Mouse (Mus musculus) megakaryocyte-erythroid progenitor cell, adult 5-6 weeks (primary cell): ENCODE results near the gene Ppfia3. TPM values are rescaled to one million over a fixed set of nuclear protein-coding genes. Genes with fewer than 3 reads are reported as not detected.
A peak's percentile ranks its signal among the peaks of the same experiment; 100 is the strongest.

Experiments used
- ATAC-seq: replicated peaks from 2 replicates; pipeline ENCODE4 v1.8.0; 2016; ENCODE audit warnings: mild to moderate bottlenecking, inconsistent platforms; ENCODE audit not compliant: severe bottlenecking, poor library complexity, low FRiP score, low TSS enrichment
- total RNA-seq, 2 experiments: library from RNA; stranded (forward) in 1 of 2; stranded (reverse) in 1 of 2; fragments of 200-1000, 215-1000 nt in 1 of 2; fragments of >200 nt in 1 of 2; fragmentation: Nextera tagmentation in 1 of 2; gene quantifications; 2 replicates each; pipeline ENCODE4 v1.2.3; 2014 to 2017

Ppfia3 gene
- total RNA-seq, 2 experiments from 2014 or later: 0.42 TPM; not detected in 1

DNA sequence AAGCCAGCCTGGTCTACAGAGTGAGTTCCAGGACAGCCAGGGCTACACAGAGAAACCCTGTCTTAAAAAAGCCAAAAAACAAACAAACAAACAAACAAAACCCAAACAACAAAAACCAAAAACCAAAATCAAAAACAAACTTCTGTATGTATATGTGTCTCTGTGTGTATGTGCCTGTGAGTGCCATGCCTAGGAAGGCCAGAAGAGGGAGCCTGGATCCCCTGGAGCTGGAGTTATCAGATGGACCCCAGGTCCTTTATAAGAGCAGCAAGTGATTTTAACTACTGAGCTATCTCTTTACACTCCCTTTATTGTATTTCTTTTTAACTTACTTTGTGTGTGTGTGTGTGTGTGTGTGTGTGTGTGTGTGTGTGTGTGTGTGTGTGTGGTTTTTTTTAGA is 41.0 kb downstream of the Ppfia3 start:
- ATAC-seq: no peak

DNA sequence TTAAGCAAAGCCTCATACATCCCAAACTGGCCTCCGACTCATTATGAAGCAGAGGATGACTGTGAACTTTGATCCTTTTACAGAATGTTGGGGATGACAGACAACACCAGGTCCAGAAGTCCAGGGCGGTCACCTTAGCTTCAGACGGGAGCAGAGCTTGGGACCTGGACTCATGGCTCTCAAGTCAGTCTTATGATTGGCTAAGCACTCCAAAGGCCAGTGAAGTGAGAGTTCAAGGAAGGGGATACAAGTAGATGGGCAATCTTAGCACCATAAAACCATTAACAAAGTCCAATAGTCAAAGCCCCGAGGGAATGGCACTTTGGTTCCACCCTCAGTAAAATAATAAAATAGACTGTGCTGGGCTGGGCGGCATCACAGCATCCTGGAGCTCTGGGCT is 43.8 kb downstream of the Ppfia3 start:
- ATAC-seq: no peak

DNA sequence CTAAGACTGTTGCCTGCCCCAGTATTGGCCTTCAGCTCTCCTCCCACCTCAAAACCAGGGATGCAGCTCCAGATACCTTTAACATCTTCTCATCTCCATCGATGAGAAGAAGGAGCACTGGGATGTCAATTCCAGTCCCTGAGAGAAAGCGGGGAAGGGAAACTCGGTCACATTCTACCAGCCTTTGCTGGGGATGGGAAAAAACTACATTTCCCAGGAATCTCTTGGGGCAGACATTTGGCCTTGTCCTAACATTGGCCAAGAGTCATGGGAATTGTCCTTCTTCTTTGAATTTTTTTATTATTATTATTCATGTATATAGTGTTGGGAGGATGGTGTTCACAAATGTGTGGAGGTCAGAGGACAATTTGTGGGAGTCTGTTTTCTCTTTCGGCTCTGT is 44.6 kb downstream of the Ppfia3 start:
- no peak for ATAC-seq

DNA sequence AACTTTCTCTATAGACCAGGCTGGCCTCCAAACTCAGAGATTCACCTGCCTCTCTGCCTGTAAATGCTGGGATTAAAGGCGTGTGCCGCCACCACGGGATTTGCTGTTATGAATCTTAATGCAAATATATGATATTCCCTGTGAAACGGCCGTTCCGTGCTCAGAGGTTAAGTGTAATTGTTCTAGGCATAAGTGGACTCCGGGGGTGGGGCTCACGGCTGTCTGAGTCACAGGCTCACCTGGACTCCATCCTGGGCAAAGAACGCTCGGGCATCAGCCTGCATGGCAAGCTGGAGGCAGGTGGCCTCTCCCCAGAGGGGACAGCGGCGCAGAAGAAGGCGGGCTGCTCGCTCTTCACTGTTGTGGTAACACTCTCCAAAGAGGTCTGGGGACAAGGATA is 50.3 kb downstream of the Ppfia3 start:
- ATAC-seq: no peak

DNA sequence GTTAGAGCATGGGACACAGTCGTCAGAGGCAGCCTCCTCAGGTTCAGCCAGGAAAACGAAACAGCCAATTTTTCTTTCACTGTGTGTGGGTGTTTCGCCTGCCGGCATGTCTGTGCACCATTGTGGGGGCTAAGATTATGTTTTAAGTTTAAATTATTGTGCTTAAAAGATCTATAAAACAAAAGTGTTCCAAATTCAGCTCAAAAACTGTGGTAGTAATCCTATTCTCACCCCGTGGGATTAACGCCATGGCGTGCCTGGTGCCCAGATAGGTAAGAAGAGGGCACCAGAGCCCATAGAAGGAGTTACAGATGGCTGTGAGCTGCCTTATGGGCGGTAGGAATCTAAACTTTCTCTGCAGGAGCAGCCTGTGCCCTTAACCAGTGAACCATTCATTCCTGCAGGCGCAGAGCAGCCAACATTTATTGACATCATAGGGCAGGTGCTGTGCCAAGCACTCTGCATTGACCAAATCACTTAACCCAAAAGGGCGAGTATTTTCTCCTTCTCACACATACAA is 51.6 kb downstream of the Ppfia3 start:
- ATAC-seq: no peak

DNA sequence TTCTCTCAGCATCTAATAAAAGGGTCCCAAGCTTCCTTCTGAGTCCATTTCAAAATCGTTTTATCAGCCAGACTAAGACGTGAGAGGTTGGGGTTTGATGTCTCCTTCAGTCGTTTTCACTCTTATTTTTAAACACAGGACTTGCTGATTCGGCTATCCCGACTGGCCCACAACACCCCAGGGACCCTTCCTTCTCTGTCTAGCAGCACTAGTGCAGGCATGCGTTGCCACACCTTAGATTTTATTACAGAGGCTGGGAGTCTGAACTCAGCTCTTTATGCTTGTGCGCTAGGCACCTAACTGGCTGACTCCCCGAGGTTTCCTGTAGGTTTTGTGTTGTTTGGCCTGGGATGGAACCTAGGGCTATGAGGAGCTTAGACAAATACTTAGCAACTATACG is 53.3 kb downstream of the Ppfia3 start:
- ATAC-seq: no peak

DNA sequence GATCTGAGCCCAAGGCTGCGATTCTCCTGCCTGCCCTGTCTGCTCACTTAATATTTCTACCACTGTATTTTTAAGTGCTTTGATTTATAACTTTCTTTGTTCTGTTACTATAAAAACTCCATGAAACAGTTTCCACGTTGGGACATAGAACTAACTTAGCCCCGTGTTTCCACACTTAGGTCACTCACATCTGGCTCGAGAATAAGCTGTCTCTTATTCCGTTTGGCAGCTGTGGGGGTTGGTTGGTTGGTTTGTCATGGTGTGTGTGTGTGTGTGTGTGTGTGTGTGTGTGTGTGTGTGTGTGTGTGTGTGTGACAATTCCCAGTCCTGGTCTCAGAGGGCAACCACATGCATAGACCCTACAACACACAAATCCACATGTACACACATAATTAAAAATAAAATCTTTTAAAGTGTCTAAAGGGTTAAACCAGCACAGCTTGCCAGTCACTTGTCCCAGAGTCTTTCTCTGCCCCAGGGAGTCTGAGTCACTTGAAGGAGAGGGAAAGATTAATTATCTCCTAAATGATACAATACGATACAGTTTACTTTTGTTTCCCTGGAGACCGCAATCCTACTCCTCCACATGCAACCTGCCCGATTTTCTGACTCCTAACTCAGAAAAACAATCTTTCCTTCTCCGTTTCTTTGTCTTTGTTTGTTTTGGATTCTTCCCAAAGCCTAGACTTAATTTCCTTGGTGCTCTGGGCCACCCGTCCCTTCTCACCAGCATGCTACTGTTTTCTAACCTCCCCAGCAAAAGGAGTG is 53.9 kb downstream of the Ppfia3 start:
- no peak for ATAC-seq

DNA sequence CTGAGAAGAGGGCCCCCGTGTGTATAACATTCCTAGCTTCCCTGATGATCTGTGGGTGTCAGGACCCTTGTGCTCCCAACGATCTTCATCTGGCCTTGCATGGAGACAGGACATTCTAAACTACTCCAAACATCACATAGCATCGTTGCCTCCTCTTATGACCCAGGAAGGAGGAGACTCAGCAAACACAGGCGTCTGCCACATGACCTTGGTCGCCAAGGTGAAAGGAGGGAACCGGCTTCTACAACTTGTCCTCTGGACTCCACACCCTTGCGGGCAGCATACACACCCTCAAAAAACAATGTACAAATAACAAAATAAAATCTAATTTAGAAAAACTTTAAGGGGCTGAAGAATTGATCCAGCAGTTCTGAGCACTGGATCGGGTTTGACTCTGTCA is 54.8 kb downstream of the Ppfia3 start:
- ATAC-seq: no peak

DNA sequence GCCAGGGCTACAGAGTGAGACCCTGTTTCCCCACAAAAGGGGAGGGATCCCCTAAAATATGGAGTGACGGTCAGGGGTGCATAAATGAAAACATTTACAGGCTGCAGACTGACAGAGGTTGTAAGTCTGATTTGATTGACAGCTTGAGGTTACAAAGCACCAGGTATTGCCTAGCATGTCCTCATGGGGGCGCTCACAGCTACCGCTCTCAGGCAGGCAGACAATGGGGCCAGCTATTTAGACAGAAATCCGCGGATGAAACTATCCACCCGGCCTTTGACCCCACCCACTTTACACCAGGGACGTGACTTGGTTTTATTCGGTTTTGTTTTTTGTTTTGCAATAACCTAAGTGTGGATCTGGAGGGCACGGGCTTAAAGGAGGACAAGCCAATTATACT is 57.4 kb downstream of the Ppfia3 start:
- ATAC-seq: peak; percentile 62

DNA sequence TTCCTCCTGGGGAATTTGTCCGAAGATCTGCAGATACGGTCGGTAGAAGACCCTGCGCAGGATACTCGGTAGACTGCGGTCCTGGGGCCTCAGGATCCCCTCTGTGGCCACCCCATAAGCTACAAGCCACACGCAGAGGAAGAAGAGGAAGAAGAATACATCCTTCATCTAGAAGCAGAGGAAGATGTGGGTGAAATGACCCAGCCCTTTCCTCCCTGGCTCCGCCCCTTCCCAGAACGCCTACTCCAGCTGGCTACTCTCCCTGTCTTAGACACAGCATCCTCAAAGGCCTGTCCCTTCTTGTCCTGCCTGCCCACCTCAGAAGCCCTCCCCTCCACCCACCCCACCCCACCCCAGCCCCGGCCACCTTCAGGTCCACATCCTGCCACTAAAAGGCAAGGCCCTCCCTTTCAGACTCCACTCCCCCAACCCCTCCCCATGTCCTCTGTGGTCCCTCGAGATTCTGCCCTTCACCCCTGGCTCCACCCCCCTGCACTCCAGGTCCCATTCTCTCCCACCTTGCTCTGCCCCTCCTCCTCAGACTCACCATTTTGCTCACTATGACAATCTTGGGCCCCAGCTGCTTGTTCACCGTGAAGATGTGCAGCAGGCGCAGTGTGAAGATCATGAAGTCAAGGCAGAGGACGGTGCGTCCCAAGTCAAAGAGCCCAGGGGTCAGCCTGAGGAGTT is 58.1 kb downstream of the Ppfia3 start:
- no peak for ATAC-seq

DNA sequence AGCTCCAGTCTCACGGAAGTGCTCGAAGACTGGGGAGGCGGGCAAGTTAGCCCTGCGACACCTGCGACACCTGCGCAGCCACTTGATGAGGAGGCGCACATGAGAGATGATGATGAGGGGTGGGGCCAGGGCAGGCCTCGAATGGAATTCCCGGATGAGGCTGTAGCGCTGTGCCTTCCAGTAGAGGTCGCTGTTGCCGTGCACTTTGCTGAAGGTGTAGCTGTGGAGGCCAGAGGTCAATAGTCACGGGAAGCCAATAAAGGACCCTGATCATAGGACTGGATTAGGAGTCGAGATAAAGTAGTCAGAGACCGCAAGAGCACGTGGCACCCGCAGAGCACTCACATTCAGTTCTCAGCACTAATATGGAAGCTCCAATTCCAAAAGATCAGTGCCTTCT is 61.5 kb downstream of the Ppfia3 start:
- ATAC-seq: peak; percentile 54; the same call in 1 of the 2 replicates

DNA sequence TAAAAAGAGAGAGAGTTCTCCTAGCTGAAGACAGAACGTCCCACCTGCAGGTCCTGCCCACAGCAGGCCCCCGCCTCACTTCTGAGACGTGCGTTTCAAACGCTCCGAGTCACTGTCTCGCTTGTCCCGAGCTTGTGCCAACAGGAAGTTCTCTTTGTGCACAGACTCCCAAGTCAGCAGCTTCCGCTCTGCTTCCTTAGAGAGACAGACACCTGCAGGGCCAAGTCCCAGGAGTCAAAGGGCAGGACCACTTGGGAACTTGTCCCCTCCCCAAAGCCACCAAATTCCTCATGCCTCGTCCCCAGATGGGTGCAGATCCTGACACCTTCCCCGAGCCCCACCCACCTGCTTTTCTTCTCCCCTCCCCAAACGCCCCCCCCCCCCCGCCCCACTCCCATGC is 62.0 kb downstream of the Ppfia3 start:
- ATAC-seq: no peak

DNA sequence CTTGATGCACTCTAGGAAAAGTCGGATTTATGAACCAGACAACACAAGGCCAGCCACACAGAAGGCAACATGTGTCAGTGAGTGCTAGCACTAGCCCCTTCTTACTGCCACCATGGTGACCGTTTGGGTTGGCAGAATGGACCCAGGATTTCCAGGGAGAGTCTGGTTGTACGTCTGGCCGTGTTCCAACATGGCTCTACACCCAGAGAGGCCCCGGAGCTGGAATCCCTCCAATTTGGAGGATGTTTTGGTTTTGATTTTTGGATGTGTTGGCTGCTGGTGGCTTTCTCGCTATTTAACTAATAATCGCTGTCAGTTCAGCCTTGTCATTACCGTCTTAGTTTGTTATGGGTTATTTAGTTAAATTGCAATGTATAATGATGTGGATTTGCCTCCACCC is 64.2 kb downstream of the Ppfia3 start:
- ATAC-seq: no peak

DNA sequence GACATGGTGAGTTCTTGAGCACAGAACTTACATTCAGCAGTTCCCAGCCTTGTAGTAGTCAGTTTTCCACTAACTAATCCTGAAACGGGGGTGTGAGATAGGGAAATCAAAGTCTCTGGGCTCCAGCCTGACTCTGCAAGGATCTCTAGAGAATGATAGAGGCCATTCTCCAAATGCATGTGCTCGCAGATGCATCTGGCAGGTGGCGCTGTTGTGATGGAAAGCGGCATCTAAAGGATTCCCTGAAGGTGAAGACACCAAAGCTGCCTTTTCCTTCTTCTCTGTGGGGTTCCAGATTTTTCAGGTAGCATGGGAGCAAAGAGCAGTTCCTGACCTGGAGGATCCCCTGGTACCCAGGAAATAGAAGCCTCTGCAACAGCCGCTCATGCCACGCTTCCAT is 66.5 kb downstream of the Ppfia3 start:
- ATAC-seq: peak; percentile 64; the same call in 1 of the 2 replicates

DNA sequence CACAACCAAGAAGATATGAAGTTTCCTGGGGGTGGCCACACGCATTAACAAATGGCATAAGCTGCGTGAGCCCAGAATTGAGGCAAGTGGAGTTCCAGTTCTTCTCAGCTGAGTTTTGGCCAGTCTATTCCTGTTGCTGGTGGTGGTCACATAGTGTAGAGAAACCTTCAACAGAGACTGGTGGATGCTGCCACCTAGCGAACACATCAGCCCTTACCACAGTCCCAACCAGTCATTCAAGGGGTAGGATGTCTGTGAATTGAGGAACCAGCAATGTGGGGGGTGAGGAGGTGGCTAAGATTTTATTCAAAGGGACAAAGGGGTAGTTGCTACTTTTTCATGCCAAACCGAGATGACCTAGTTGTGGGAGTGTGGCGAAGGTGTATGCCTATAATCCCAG is 67.1 kb downstream of the Ppfia3 start:
- ATAC-seq: peak; percentile 71

DNA sequence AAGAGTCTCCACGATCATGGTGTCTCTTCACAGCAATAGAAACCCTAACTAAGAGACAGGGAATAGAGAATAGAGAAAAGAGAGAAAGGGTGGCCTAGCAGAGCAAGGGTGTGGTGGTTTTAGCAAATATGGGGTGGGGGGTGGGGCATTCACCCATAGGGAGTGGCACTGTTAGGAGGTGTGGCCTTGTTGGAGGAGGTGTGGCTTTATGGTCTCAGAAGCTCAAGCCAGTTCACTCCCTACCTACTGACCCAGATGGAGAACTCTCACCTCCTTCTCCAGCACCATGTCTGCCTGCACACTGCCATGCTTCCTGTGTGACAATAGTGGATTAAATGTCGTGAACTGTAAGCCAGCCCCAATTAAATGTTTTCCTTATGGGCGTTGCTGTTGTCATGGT is 69.3 kb downstream of the Ppfia3 start:
- no peak for ATAC-seq

DNA sequence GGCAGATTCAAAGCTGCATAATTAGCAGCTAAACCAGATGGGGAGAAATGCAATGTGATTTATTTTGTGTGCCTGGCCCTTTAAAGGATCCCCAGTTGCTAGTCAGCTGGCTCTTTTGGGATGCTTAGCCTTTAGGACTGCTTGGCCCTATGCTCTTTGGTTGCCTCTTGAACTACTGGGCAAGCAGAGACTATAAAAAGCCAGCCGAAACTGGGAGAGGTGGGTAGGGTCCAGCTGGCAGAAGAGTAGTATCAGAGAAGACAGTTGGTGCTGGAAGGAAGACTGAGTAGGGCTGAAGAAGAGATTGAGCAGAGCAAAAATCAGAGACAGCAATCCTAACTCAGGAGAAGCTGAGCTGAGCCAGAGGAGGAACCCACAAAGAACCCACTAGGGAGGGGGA is 70.2 kb downstream of the Ppfia3 start:
- ATAC-seq: no peak
